Comparison of ENCODE assay signal across 8 mouse cellular contexts in genomic region chr9:111939271-111940067, GRCm38 (mm10).
A peak's percentile ranks its signal among the peaks of the same experiment; 100 is the strongest.
DNase-seq lines count a peak whose midpoint lies in the region; ATAC-seq lines count a peak whose summit lies in the region.

No protein-coding gene starts in this region.

- H3K36me3 ChIP-seq in embryonic facial prominence, embryonic 12.5 days, result no peaks in the 10 kb centered on the region

- DNase-seq in adrenal gland, postnatal 10 days, result peak; percentile 20
- no peak for DNase-seq in adrenal gland, postnatal 4 days (ENCODE audit: low spot score in 2 of 2)
- DNase-seq in lung, postnatal 10 days, result peak; percentile 10
- no peak for DNase-seq in lung, adult 18-20 months
- peak; percentile 40 to 64 for DNase-seq in layer of hippocampus, postnatal 14 days (ENCODE audit: low spot score in 2 of 2)
- DNase-seq in urinary bladder, postnatal 10 days (ENCODE audit: low spot score), result no peak
- no peak for DNase-seq in ovary, adult 18-20 months (ENCODE audit: low spot score)

- no peak overlapping the region for H3K4me2 ChIP-seq in embryonic facial prominence, embryonic 12.5 days (replicated peaks)

- no peak overlapping the region for H3K9ac ChIP-seq in embryonic facial prominence, embryonic 12.5 days

- H3K4me3 ChIP-seq in embryonic facial prominence, embryonic 12.5 days, result no peak overlapping the region

- no peak overlapping the region for H3K27ac ChIP-seq in embryonic facial prominence, embryonic 12.5 days

- no peaks in the 10 kb centered on the region for H3K27me3 ChIP-seq in embryonic facial prominence, embryonic 12.5 days

- WGBS in embryonic facial prominence, embryonic 12.5 days, result 42% methylated on average over 8 of the region's 8 CpGs

- no peaks in the 10 kb centered on the region for H3K4me1 ChIP-seq in embryonic facial prominence, embryonic 12.5 days

- ATAC-seq in embryonic facial prominence, embryonic 12.5 days (ENCODE audit: insufficient number of reproducible peaks, insufficient read depth, low FRiP score, low TSS enrichment), result 0 out of 2 replicates have a peak, but pooled peaks have one; percentile 47

- no peaks in the 10 kb centered on the region for H3K9me3 ChIP-seq in embryonic facial prominence, embryonic 12.5 days

Comparison
In these comparisons a context has a peak if more than half of its experiments do, and no peak if none do; other contexts are left out.
1. DNase-seq: peak in adrenal gland, postnatal 10 days (single experiment), lung, postnatal 10 days (single experiment) and layer of hippocampus, postnatal 14 days (2 of 2); none in adrenal gland, postnatal 4 days (0 of 2), lung, adult 18-20 months (0 of 2), urinary bladder, postnatal 10 days (single experiment) and ovary, adult 18-20 months (single experiment).